Mouse (Mus musculus) neural tube, embryonic 12.5 days (tissue): ENCODE results near the gene 2900026A02Rik. TPM values are rescaled to one million over a fixed set of nuclear protein-coding genes. Genes with fewer than 3 reads are reported as not detected.
A peak's percentile ranks its signal among the peaks of the same experiment; 100 is the strongest.

Experiments
- ATAC-seq: fragments of 200-750 bp; cut with Nextera tagmentation; 2 replicates; pipeline ENCODE4 v1.8.0; 2017; ENCODE audit warnings: low read depth, mild to moderate bottlenecking, moderate TSS enrichment, moderate library complexity; ENCODE audit not compliant: low FRiP score
- H3K27ac ChIP-seq: fragments of 300-500 bp; sonication (generic); 2 replicates; pipeline ENCODE4 v1.5.1; 2016
- H3K27me3 ChIP-seq: fragments of 300-500 bp; sonication (generic); replicated peaks from 2 replicates; pipeline ENCODE4 v1.6.1; 2016; ENCODE audit warnings: mild to moderate bottlenecking
- H3K36me3 ChIP-seq: fragments of 300-500 bp; sonication (generic); 2 replicates; pipeline ENCODE4 v1.6.1; 2016; ENCODE audit warnings: mild to moderate bottlenecking
- H3K4me1 ChIP-seq: fragments of 300-500 bp; sonication (generic); 2 replicates; pipeline ENCODE4 v1.6.1; 2016
- H3K4me2 ChIP-seq: fragments of 300-500 bp; sonication (generic); replicated peaks from 2 replicates; pipeline ENCODE4 v1.6.1; 2016; ENCODE audit warnings: mild to moderate bottlenecking
- H3K4me3 ChIP-seq: fragments of 300-500 bp; sonication (generic); 2 replicates; pipeline ENCODE4 v1.5.1; 2016
- H3K9ac ChIP-seq: fragments of 300-500 bp; sonication (generic); 2 replicates; pipeline ENCODE4 v1.6.1; 2016; ENCODE audit warnings: mild to moderate bottlenecking
- H3K9me3 ChIP-seq: fragments of 300-500 bp; sonication (generic); 2 replicates; pipeline ENCODE4 v1.6.1; 2016; ENCODE audit warnings: mild to moderate bottlenecking
- WGBS: fragments of 180-500 bp; shearing (Covaris S2); methylation state at CpG from one replicate; pipeline ENCODE4 v1.1.7; 2016; 5-methylcytosine and 5-hydroxymethylcytosine counted together
- polyA plus RNA-seq: library from polyadenylated mRNA; unstranded; fragments of >200 nt; fragmentation: Nextera tagmentation; extraction: Ambion mirVana; gene quantifications from 2 replicates; pipeline ENCODE4 v1.2.1, GENCODE M21; 2016

Gene 2900026A02Rik
- polyA plus RNA-seq, 1 experiment from 2014 or later = 3.0 TPM

- peaks cover 30% of the 10 kb centered on the region for H3K4me1 ChIP-seq
- H3K27me3 ChIP-seq = no peaks in the 10 kb centered on the region
- 0 out of 2 replicates have a peak, but pooled peaks have one; percentile 45 for ATAC-seq
- H3K9ac ChIP-seq = no peak overlapping the region
- no peaks in the 10 kb centered on the region for H3K36me3 ChIP-seq
- H3K4me2 ChIP-seq = no peak overlapping the region
- no peak overlapping the region for H3K27ac ChIP-seq
- H3K4me3 ChIP-seq = no peak overlapping the region
- WGBS = 3% methylated on average over 8 of the region's 8 CpGs
- H3K9me3 ChIP-seq = no peaks in the 10 kb centered on the region
Observed at GRCm38 (mm10) chr5:113155133-113155532, 65.9 kb downstream of the 2900026A02Rik start.

GRCm38 (mm10) chr5:113154441-113154840 lies 66.6 kb downstream of the 2900026A02Rik start:
- no peak overlapping the region for H3K27ac ChIP-seq
- 87% methylated on average over 5 of the region's 5 CpGs for WGBS

GRCm38 (mm10) chr5:113153508-113153830 lies 67.6 kb downstream of the 2900026A02Rik start:
- Histone ChIP-seq H3K9ac (no peak overlapping the region), H3K4me2 (no peak overlapping the region), H3K36me3 (no peaks in the 10 kb centered on the region), H3K4me3 (no peak overlapping the region), H3K27ac (no peak overlapping the region), H3K9me3 (no peaks in the 10 kb centered on the region), H3K4me1 (peaks cover 28% of the 10 kb centered on the region), H3K27me3 (no peaks in the 10 kb centered on the region)
- 93% methylated on average over 5 of the region's 5 CpGs for WGBS
- no peak for ATAC-seq

More at GRCm38 (mm10) chr5:113154441-113154840, 66.6 kb downstream of the 2900026A02Rik start:
- Histone ChIP-seq H3K4me3 (no peak overlapping the region), H3K4me1 (peaks cover 31% of the 10 kb centered on the region), H3K27me3 (no peaks in the 10 kb centered on the region), H3K9ac (no peak overlapping the region), H3K36me3 (no peaks in the 10 kb centered on the region), H3K9me3 (no peaks in the 10 kb centered on the region), H3K4me2 (no peak overlapping the region)
- no peak for ATAC-seq

GRCm38 (mm10) chr5:113152663-113153507 lies 68.2 kb downstream of the 2900026A02Rik start:
- Histone ChIP-seq H3K4me3 (no peak overlapping the region), H3K36me3 (no peaks in the 10 kb centered on the region), H3K4me1 (peaks cover 25% of the 10 kb centered on the region), H3K9me3 (no peaks in the 10 kb centered on the region), H3K27ac (no peak overlapping the region), H3K27me3 (no peaks in the 10 kb centered on the region), H3K9ac (no peak overlapping the region), H3K4me2 (no peak overlapping the region)
- no peak for ATAC-seq
- WGBS = 58% methylated on average over 22 of the region's 22 CpGs

GRCm38 (mm10) chr5:113151554-113152103 lies 69.4 kb downstream of the 2900026A02Rik start:
- Histone ChIP-seq H3K4me3 (no peak overlapping the region), H3K27me3 (no peaks in the 10 kb centered on the region), H3K27ac (no peak overlapping the region; the same call in 1 of the 2 replicates), H3K4me1 (peaks cover 25% of the 10 kb centered on the region), H3K9me3 (no peaks in the 10 kb centered on the region), H3K4me2 (no peak overlapping the region), H3K36me3 (no peaks in the 10 kb centered on the region), H3K9ac (0 out of 2 replicates have a peak overlapping the region, but pooled peaks have one; percentile 29)
- ATAC-seq = no peak
- 56% methylated on average over 11 of the region's 11 CpGs for WGBS

GRCm38 (mm10) chr5:113150871-113151553 lies 70.0 kb downstream of the 2900026A02Rik start:
- 65% methylated on average over 9 of the region's 9 CpGs for WGBS
- Histone ChIP-seq H3K4me1 (peaks cover 25% of the 10 kb centered on the region), H3K27ac (peak overlapping the region; percentile 22; the same call in 1 of the 2 replicates), H3K36me3 (no peaks in the 10 kb centered on the region), H3K9ac (0 out of 2 replicates have a peak overlapping the region, but pooled peaks have one; percentile 29), H3K4me3 (no peak overlapping the region), H3K27me3 (no peaks in the 10 kb centered on the region), H3K4me2 (no peak overlapping the region), H3K9me3 (no peaks in the 10 kb centered on the region)
- ATAC-seq = no peak

- H3K9me3 ChIP-seq = no peaks in the 10 kb centered on the region
- 80% methylated on average over 7 of the region's 7 CpGs for WGBS
- H3K27ac ChIP-seq = no peak overlapping the region
- no peak for ATAC-seq
- no peak overlapping the region for H3K4me3 ChIP-seq
- no peaks in the 10 kb centered on the region for H3K36me3 ChIP-seq
- no peak overlapping the region for H3K9ac ChIP-seq
- H3K4me2 ChIP-seq = no peak overlapping the region
- peaks cover 29% of the 10 kb centered on the region for H3K4me1 ChIP-seq
- no peaks in the 10 kb centered on the region for H3K27me3 ChIP-seq
Observed at GRCm38 (mm10) chr5:113149052-113149451, 72.0 kb downstream of the 2900026A02Rik start.

- WGBS = 90% methylated on average over 13 of the region's 13 CpGs
Observed at GRCm38 (mm10) chr5:113147994-113148471, 73.0 kb downstream of the 2900026A02Rik start.

GRCm38 (mm10) chr5:113146656-113147055 lies 74.4 kb downstream of the 2900026A02Rik start:
- no peak for ATAC-seq
- no peak overlapping the region for H3K4me3 ChIP-seq

More at GRCm38 (mm10) chr5:113147994-113148471, 73.0 kb downstream of the 2900026A02Rik start:
- Histone ChIP-seq H3K4me1 (peaks cover 23% of the 10 kb centered on the region), H3K4me2 (no peak overlapping the region), H3K36me3 (no peaks in the 10 kb centered on the region), H3K9ac (no peak overlapping the region), H3K27me3 (no peaks in the 10 kb centered on the region), H3K9me3 (no peaks in the 10 kb centered on the region), H3K27ac (no peak overlapping the region), H3K4me3 (no peak overlapping the region)
- ATAC-seq = no peak

GRCm38 (mm10) chr5:113145171-113145570 lies 75.9 kb downstream of the 2900026A02Rik start:
- no peak overlapping the region for H3K4me3 ChIP-seq
- no peak for ATAC-seq
- peaks cover 4% of the 10 kb centered on the region; the same call in 1 of the 2 replicates for H3K9me3 ChIP-seq
- H3K4me2 ChIP-seq = no peak overlapping the region
- WGBS = 58% methylated on average over 9 of the region's 9 CpGs
- no peak overlapping the region for H3K9ac ChIP-seq
- H3K27ac ChIP-seq = no peak overlapping the region
- peaks cover 13% of the 10 kb centered on the region; the same call in 1 of the 2 replicates for H3K4me1 ChIP-seq
- no peaks in the 10 kb centered on the region for H3K36me3 ChIP-seq
- peaks cover 1% of the 10 kb centered on the region; the same call in 1 of the 2 replicates for H3K27me3 ChIP-seq

More at GRCm38 (mm10) chr5:113146656-113147055, 74.4 kb downstream of the 2900026A02Rik start:
- WGBS = 71% methylated on average over 2 of the region's 2 CpGs
- H3K27me3 ChIP-seq = no peaks in the 10 kb centered on the region
- H3K9ac ChIP-seq = no peak overlapping the region
- H3K36me3 ChIP-seq = no peaks in the 10 kb centered on the region
- H3K27ac ChIP-seq = no peak overlapping the region; the same call in 1 of the 2 replicates
- peaks cover 20% of the 10 kb centered on the region for H3K4me1 ChIP-seq
- H3K9me3 ChIP-seq = no peaks in the 10 kb centered on the region
- no peak overlapping the region for H3K4me2 ChIP-seq

- ATAC-seq = no peak
- 45% methylated on average over 11 of the region's 11 CpGs for WGBS
- H3K4me3 ChIP-seq = no peak overlapping the region
- peaks cover 19% of the 10 kb centered on the region for H3K4me1 ChIP-seq
- no peak overlapping the region for H3K27ac ChIP-seq
- H3K9ac ChIP-seq = no peak overlapping the region
- peaks cover 4% of the 10 kb centered on the region; the same call in 1 of the 2 replicates for H3K9me3 ChIP-seq
- no peak overlapping the region for H3K4me2 ChIP-seq
- H3K27me3 ChIP-seq = peaks cover 13% of the 10 kb centered on the region
- H3K36me3 ChIP-seq = no peaks in the 10 kb centered on the region
Observed at GRCm38 (mm10) chr5:113142486-113142885, 78.5 kb downstream of the 2900026A02Rik start.

GRCm38 (mm10) chr5:113142018-113142417 lies 79.0 kb downstream of the 2900026A02Rik start:
- no peak overlapping the region for H3K27ac ChIP-seq
- no peak overlapping the region for H3K4me2 ChIP-seq
- no peak for ATAC-seq
- no peaks in the 10 kb centered on the region for H3K36me3 ChIP-seq
- H3K9ac ChIP-seq = no peak overlapping the region
- no peak overlapping the region for H3K4me3 ChIP-seq
- 92% methylated on average over 5 of the region's 5 CpGs for WGBS
- peaks cover 21% of the 10 kb centered on the region for H3K4me1 ChIP-seq
- peaks cover 4% of the 10 kb centered on the region; the same call in 1 of the 2 replicates for H3K9me3 ChIP-seq
- H3K27me3 ChIP-seq = peaks cover 17% of the 10 kb centered on the region
